Mouse (Mus musculus) liver, postnatal 0 days (tissue): ENCODE data around the gene Mrc1.
"Not testable (repeated sequence)": the region's sequence is repeated elsewhere in the genome, so short reads cannot be mapped to it uniquely, and the experiment has no call there.

Experiments
- CTCF ChIP-seq: sonication (generic); IDR thresholded peaks from 2 replicates; pipeline ENCODE4 v1.5.1; 2016; ENCODE audit warnings: antibody characterized with exemption, low read depth
- EP300 ChIP-seq: IDR thresholded peaks from 2 replicates; pipeline ENCODE4 v1.6.1; 2016; ENCODE audit warnings: antibody characterized with exemption, low read depth, mild to moderate bottlenecking

DNA sequence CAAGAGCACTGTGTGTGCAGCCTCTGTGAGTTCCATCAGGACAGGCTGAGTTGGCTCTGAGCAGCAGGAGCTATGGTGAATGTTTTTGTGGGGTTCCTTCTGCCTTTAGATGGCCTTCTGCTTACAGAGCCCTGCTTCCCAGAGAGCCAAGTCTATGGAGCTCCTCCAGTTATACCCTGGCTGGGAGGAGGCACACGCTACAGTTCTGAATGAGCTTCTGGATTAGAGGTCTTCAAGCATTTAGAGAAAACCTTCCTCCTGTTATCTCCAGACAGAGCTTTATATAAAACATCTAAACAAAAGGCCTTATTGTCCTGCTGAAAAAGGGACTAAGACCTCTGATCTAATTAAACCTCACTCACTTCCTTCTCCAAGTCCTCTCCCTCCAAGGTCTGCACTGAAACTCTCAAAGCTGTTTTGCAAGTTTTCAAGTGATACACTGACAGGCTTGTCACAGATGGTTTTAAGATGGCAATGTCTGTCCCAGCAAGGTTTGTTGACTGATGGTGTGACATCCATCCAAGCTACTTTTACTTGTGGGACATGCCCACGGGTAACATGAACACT lies 28.2 kb upstream of the Mrc1 start:
- not testable (repeated sequence) for TF ChIP-seq CTCF, EP300
